Mouse (Mus musculus) hindlimb bud, embryonic 11.5 days (tissue): ENCODE measurements around the gene Hsd17b1.

Source experiments
- DNase-seq: peaks from one replicate; pipeline ENCODE4 v3.0.0-alpha.2; 2012; ENCODE audit warnings: low read depth, low spot score; ENCODE audit errors: extremely low spot score

Hsd17b1 gene

DNA sequence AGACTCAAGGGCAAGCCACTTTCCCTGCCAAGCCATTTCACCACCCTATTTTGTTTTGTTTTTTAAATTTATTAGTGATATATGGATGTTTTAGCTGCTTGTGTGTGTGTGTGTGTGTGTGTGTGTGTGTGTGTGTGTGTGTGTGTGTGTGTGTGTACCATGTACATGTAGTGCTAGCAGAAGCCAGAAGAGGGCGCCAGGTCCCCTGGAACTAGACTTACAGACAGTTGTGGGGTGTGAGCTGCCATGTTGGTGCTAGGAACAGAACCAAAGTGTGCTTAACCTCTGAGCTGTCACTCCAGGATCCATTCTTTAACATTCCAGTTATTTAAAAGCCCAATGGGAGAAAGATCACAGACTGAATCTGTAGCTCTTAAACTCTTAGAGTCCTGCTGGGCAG is 48.9 kb downstream of the Hsd17b1 start:
- DNase-seq, result no peak

DNA sequence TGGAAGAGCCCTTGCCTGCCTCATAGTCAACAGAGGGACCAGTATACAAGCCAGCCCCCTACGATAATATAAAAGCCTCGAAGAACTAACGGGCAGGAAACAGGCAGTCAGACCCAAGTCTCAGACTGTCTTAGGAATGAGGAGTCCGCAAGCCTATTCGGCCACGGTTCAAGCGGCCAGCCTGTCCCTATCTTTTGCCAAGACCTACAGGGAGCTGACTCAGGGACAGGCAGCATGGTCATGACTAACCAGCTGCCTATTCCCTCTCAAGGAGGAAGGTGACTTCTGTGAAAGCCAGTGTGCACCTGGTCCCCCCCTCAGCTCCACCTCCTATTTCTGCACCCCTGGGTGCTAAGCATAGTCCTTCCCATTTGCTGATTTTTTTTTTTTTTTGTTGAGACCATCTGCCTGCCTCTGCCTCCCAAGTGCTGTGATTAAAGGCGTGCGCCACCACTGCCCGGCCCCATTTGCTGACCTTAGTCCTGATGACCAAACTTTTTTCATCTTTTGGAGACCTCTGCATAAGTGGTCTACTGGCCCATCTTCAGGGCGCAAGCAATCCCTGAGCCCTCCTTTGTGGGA is 50.9 kb downstream of the Hsd17b1 start:
- no peak for DNase-seq
